Mouse (Mus musculus): Measurements from ENCODE around the gene Pmepa1.

DNA sequence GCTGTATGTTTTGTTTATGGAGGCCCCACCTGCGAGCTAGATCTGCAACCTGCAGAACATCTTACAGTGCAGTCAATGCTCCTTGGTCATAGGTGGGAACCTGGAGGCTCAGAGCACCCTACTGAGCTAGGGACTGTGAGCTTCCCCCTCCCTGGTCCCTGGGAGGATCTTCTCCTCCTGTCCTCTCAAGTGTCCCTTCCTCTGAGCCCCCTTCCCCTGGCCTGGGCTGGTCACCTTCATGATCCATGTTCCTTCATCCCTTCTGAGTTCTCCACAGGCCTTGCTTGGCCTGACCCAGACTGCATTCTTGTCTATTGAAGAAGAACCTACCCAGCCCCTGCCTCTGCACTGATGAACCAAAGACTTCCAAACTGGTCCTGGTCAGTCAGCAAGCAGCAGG, 101.8 kb downstream of the Pmepa1 start:
- no peak for TF ChIP-seq GATA1 (IDR thresholded peaks at IDR 0.05; ENCODE audit: low read length)
- no peak for TF ChIP-seq TAL1 (IDR thresholded peaks at IDR 0.05; ENCODE audit: low read length)

All from erythroblast, embryonic 14.5 days (primary cell).